Mouse (Mus musculus): Measurements from ENCODE around the gene Sod1. TPM values are rescaled to one million over a fixed set of nuclear protein-coding genes. Genes with fewer than 3 reads are reported as not detected.
"Not testable (repeated sequence)": the region's sequence is repeated elsewhere in the genome, so short reads cannot be mapped to it uniquely, and the experiment has no call there.

Sod1 gene
- polyA plus RNA-seq, 1 experiment from 2014 or later = 1,157 TPM

GRCm38 (mm10) chr16:90210717-90211116 lies 9.8 kb upstream of the Sod1 start:
- Histone ChIP-seq H3K36me3 (ENCODE audit: control insufficient read depth, insufficient read depth, low read length) (no peaks in the 10 kb centered on the region), H3K9me3 (ENCODE audit: control insufficient read depth, low read length) (no peaks in the 10 kb centered on the region), H3K4me3 (ENCODE audit: control insufficient read depth in 1 of 2, insufficient read depth in 1 of 2, low read depth in 1 of 2, low read length in 2 of 2) (no peak overlapping the region), H3K9ac (ENCODE audit: low read length) (no peak overlapping the region), H3K27me3 (ENCODE audit: control insufficient read depth, insufficient read depth, low read length) (no peaks in the 10 kb centered on the region), H3K27ac (replicated peaks in 1 of 2; ENCODE audit: control insufficient read depth in 1 of 2, insufficient read depth in 1 of 2, low read depth in 2 of 2, low read length in 2 of 2) (no peak overlapping the region), H3K4me1 (ENCODE audit: control insufficient read depth in 2 of 2, insufficient read depth in 2 of 2, low read length in 2 of 2) (no peaks in the 10 kb centered on the region; a peak in 1 of 4 replicates), H3K4me2 (ENCODE audit: low read length) (no peak overlapping the region)
- ATAC-seq (ENCODE audit: insufficient number of reproducible peaks, insufficient read depth, low FRiP score, low read depth) = no peak
- WGBS = 66% methylated on average over 10 of the region's 10 CpGs

- Histone ChIP-seq H3K9ac (ENCODE audit: low read length) (no peak overlapping the region), H3K36me3 (ENCODE audit: control insufficient read depth, insufficient read depth, low read length) (no peaks in the 10 kb centered on the region), H3K4me3 (ENCODE audit: control insufficient read depth in 1 of 2, insufficient read depth in 1 of 2, low read depth in 1 of 2, low read length in 2 of 2) (no peak overlapping the region), H3K27me3 (ENCODE audit: control insufficient read depth, insufficient read depth, low read length) (no peaks in the 10 kb centered on the region), H3K4me1 (ENCODE audit: control insufficient read depth in 2 of 2, insufficient read depth in 2 of 2, low read length in 2 of 2) (no peaks in the 10 kb centered on the region; a peak in 1 of 4 replicates), H3K4me2 (ENCODE audit: low read length) (no peak overlapping the region), H3K9me3 (ENCODE audit: control insufficient read depth, low read length) (no peaks in the 10 kb centered on the region), H3K27ac (replicated peaks in 1 of 2; ENCODE audit: control insufficient read depth in 1 of 2, insufficient read depth in 1 of 2, low read depth in 2 of 2, low read length in 2 of 2) (no peak overlapping the region)
- ATAC-seq (ENCODE audit: insufficient number of reproducible peaks, insufficient read depth, low FRiP score, low read depth) = no peak
- 46% methylated on average over 8 of the region's 8 CpGs for WGBS
Observed at GRCm38 (mm10) chr16:90211767-90212166, 8.8 kb upstream of the Sod1 start.

GRCm38 (mm10) chr16:90213477-90214339 lies 6.8 kb upstream of the Sod1 start:
- Histone ChIP-seq H3K4me3 (ENCODE audit: control insufficient read depth in 1 of 2, insufficient read depth in 1 of 2, low read depth in 1 of 2, low read length in 2 of 2) (no peak overlapping the region), H3K4me2 (ENCODE audit: low read length) (no peak overlapping the region), H3K4me1 (ENCODE audit: control insufficient read depth in 2 of 2, insufficient read depth in 2 of 2, low read length in 2 of 2) (no peaks in the 10 kb centered on the region; a peak in 1 of 4 replicates), H3K27me3 (ENCODE audit: control insufficient read depth, insufficient read depth, low read length) (no peaks in the 10 kb centered on the region), H3K36me3 (ENCODE audit: control insufficient read depth, insufficient read depth, low read length) (no peaks in the 10 kb centered on the region), H3K9me3 (ENCODE audit: control insufficient read depth, low read length) (no peaks in the 10 kb centered on the region), H3K9ac (ENCODE audit: low read length) (no peak overlapping the region), H3K27ac (replicated peaks in 1 of 2; ENCODE audit: control insufficient read depth in 1 of 2, insufficient read depth in 1 of 2, low read depth in 2 of 2, low read length in 2 of 2) (no peak overlapping the region)
- WGBS = 58% methylated on average over 12 of the region's 12 CpGs
- ATAC-seq (ENCODE audit: insufficient number of reproducible peaks, insufficient read depth, low FRiP score, low read depth) = no peak

GRCm38 (mm10) chr16:90214731-90215565 lies 5.6 kb upstream of the Sod1 start:
- H3K4me2 ChIP-seq (ENCODE audit: low read length) = no peak overlapping the region
- no peaks in the 10 kb centered on the region for H3K9me3 ChIP-seq (ENCODE audit: control insufficient read depth, low read length)
- H3K4me1 ChIP-seq (ENCODE audit: control insufficient read depth in 2 of 2, insufficient read depth in 2 of 2, low read length in 2 of 2) = no peaks in the 10 kb centered on the region; a peak in 1 of 4 replicates
- H3K27me3 ChIP-seq (ENCODE audit: control insufficient read depth, insufficient read depth, low read length) = no peaks in the 10 kb centered on the region
- H3K36me3 ChIP-seq (ENCODE audit: control insufficient read depth, insufficient read depth, low read length) = no peaks in the 10 kb centered on the region
- ATAC-seq (ENCODE audit: insufficient number of reproducible peaks, insufficient read depth, low FRiP score, low read depth) = no peak
- H3K27ac ChIP-seq (replicated peaks in 1 of 2; ENCODE audit: control insufficient read depth in 1 of 2, insufficient read depth in 1 of 2, low read depth in 2 of 2, low read length in 2 of 2) = no peak overlapping the region
- WGBS = 87% methylated on average over 11 of the region's 11 CpGs
- no peak overlapping the region for H3K9ac ChIP-seq (ENCODE audit: low read length)
- no peak overlapping the region for H3K4me3 ChIP-seq (ENCODE audit: control insufficient read depth in 1 of 2, insufficient read depth in 1 of 2, low read depth in 1 of 2, low read length in 2 of 2)

- H3K27ac ChIP-seq (replicated peaks in 1 of 2; ENCODE audit: control insufficient read depth in 1 of 2, insufficient read depth in 1 of 2, low read depth in 2 of 2, low read length in 2 of 2); H3K4me2 ChIP-seq (ENCODE audit: low read length); ATAC-seq (ENCODE audit: insufficient number of reproducible peaks, insufficient read depth, low FRiP score, low read depth); H3K27me3 ChIP-seq (ENCODE audit: control insufficient read depth, insufficient read depth, low read length); H3K9ac ChIP-seq (ENCODE audit: low read length); H3K36me3 ChIP-seq (ENCODE audit: control insufficient read depth, insufficient read depth, low read length); H3K9me3 ChIP-seq (ENCODE audit: control insufficient read depth, low read length); H3K4me1 ChIP-seq (ENCODE audit: control insufficient read depth in 2 of 2, insufficient read depth in 2 of 2, low read length in 2 of 2); H3K4me3 ChIP-seq (ENCODE audit: control insufficient read depth in 1 of 2, insufficient read depth in 1 of 2, low read depth in 1 of 2, low read length in 2 of 2): not testable (repeated sequence)
- WGBS = 85% methylated on average over 5 of the region's 5 CpGs
Observed at GRCm38 (mm10) chr16:90215879-90216278, 4.7 kb upstream of the Sod1 start.

GRCm38 (mm10) chr16:90216414-90216813 lies 4.1 kb upstream of the Sod1 start:
- 72% methylated on average over 2 of the region's 2 CpGs for WGBS
- Histone ChIP-seq H3K27me3 (ENCODE audit: control insufficient read depth, insufficient read depth, low read length) (no peaks in the 10 kb centered on the region), H3K4me1 (ENCODE audit: control insufficient read depth in 2 of 2, insufficient read depth in 2 of 2, low read length in 2 of 2) (no peaks in the 10 kb centered on the region; a peak in 1 of 4 replicates), H3K27ac (replicated peaks in 1 of 2; ENCODE audit: control insufficient read depth in 1 of 2, insufficient read depth in 1 of 2, low read depth in 2 of 2, low read length in 2 of 2) (no peak overlapping the region), H3K9me3 (ENCODE audit: control insufficient read depth, low read length) (no peaks in the 10 kb centered on the region), H3K4me3 (ENCODE audit: control insufficient read depth in 1 of 2, insufficient read depth in 1 of 2, low read depth in 1 of 2, low read length in 2 of 2) (no peak overlapping the region), H3K36me3 (ENCODE audit: control insufficient read depth, insufficient read depth, low read length) (no peaks in the 10 kb centered on the region), H3K9ac (ENCODE audit: low read length) (no peak overlapping the region), H3K4me2 (ENCODE audit: low read length) (no peak overlapping the region)
- no peak for ATAC-seq (ENCODE audit: insufficient number of reproducible peaks, insufficient read depth, low FRiP score, low read depth)

- 38% methylated on average over 3 of the region's 3 CpGs for WGBS
- Histone ChIP-seq H3K27ac (replicated peaks in 1 of 2; ENCODE audit: control insufficient read depth in 1 of 2, insufficient read depth in 1 of 2, low read depth in 2 of 2, low read length in 2 of 2) (no peak overlapping the region), H3K27me3 (ENCODE audit: control insufficient read depth, insufficient read depth, low read length) (no peaks in the 10 kb centered on the region), H3K36me3 (ENCODE audit: control insufficient read depth, insufficient read depth, low read length) (no peaks in the 10 kb centered on the region), H3K9me3 (ENCODE audit: control insufficient read depth, low read length) (no peaks in the 10 kb centered on the region), H3K9ac (ENCODE audit: low read length) (no peak overlapping the region), H3K4me1 (ENCODE audit: control insufficient read depth in 2 of 2, insufficient read depth in 2 of 2, low read length in 2 of 2) (peaks cover 2 to 5% of the 10 kb centered on the region in 2 experiments), H3K4me3 (ENCODE audit: control insufficient read depth in 1 of 2, insufficient read depth in 1 of 2, low read depth in 1 of 2, low read length in 2 of 2) (no peak overlapping the region), H3K4me2 (ENCODE audit: low read length) (no peak overlapping the region)
- no peak for ATAC-seq (ENCODE audit: insufficient number of reproducible peaks, insufficient read depth, low FRiP score, low read depth)
Observed at GRCm38 (mm10) chr16:90217356-90217755, 3.2 kb upstream of the Sod1 start.
